Mouse (Mus musculus): Measurements from ENCODE around the gene Smc4. TPM values are rescaled to one million over a fixed set of nuclear protein-coding genes. Genes with fewer than 3 reads are reported as not detected.

Gene Smc4
- polyA plus RNA-seq, 1 experiment = 17.3 TPM

DNA sequence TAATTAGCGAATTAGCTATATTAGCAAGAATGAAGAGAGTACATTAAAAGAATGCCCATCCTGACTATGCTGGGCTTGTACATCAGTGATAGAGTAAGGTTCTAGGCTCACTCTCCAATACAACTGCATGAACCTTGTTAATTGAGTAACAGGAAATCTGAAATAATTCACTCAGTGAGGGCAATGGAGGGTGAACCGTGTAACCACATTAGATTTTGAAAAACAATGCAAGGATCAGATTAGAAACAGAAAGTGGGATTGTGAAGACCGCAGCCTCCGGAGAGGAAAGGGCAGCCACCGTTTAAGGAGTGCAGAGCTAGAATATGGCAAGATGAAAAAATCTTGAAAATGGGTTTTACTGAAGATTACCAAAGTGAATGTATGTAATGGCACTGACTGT is 36.8 kb downstream of the Smc4 start:
- Histone ChIP-seq H3K27me3 (ENCODE audit: control insufficient read depth) (no peaks in the 10 kb centered on the region), H3K4me3 (replicated peaks) (peak overlapping the region; percentile 79), H3K36me3 (ENCODE audit: control insufficient read depth) (peaks cover 83% of the 10 kb centered on the region), H3K9me3 (ENCODE audit: control insufficient read depth, low read length) (no peaks in the 10 kb centered on the region), H3K4me1 (ENCODE audit: control insufficient read depth) (peaks cover 35% of the 10 kb centered on the region)
- no peak for TF ChIP-seq GATA1 (IDR thresholded peaks at IDR 0.05; ENCODE audit: low read length)
- TF ChIP-seq TAL1 (IDR thresholded peaks at IDR 0.05; ENCODE audit: low read length) = no peak

- no peak for TF ChIP-seq TAL1 (IDR thresholded peaks at IDR 0.05; ENCODE audit: low read length)
- no peak for TF ChIP-seq GATA1 (IDR thresholded peaks at IDR 0.05; ENCODE audit: low read length)
- Histone ChIP-seq H3K27me3 (ENCODE audit: control insufficient read depth) (no peaks in the 10 kb centered on the region), H3K36me3 (ENCODE audit: control insufficient read depth) (peaks cover 65% of the 10 kb centered on the region), H3K4me3 (replicated peaks) (peak overlapping the region; percentile 79), H3K4me1 (ENCODE audit: control insufficient read depth) (peaks cover 53% of the 10 kb centered on the region), H3K9me3 (ENCODE audit: control insufficient read depth, low read length) (no peaks in the 10 kb centered on the region)
Observed at GRCm38 (mm10) chr3:69044167-69044591, 39.6 kb downstream of the Smc4 start.

DNA sequence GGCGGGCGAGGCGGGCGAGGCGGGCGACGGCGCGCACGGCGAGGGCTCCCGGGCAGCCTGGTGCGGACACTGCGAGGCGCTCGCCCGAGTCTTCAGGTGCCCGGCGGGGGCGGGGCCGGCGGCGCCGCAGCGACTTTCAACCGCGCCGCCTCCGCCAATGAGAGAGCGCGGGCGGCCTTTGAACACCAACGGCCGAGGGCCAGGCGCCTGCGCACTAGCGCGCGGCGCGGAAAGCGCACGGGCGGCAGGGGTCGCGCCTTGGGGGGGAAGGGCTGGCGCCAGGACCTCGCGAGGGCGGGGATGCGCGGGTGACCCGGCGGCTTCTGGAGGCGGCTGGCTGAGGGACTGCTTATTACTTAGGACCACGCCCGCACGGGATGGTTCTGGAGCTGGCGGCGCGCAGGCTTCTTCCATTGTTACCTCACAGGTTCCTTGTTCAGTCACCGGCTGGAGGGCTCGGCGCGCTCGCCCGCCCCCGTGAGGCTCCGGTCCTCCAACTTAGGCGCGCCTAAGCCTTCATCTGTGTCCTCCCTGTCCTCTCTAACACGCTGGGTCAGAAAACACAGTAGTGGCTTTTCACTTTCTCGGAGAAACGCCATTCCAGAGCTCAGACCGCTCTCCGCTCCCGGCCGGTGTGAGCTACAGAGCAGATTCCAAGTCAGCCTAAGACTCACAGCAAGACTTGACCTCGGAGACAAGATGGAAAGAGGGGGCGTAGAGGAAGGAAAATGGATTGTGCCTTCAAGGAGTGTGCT is 40.3 kb downstream of the Smc4 start, which contains the start of gene Trim59:
Gene Trim59 (minus strand): TSS at position 111 of the 755 bp plus-strand sequence.
- Histone ChIP-seq H3K36me3 (ENCODE audit: control insufficient read depth) (peaks cover 59% of the 10 kb centered on the region), H3K4me3 (replicated peaks) (peak within 1 kb of the TSS; percentile 79), H3K9me3 (ENCODE audit: control insufficient read depth, low read length) (no peaks in the 10 kb centered on the region), H3K4me1 (ENCODE audit: control insufficient read depth) (peaks cover 55% of the 10 kb centered on the region), H3K27me3 (ENCODE audit: control insufficient read depth) (no peaks in the 10 kb centered on the region)
- TF ChIP-seq GATA1 (IDR thresholded peaks at IDR 0.05; ENCODE audit: low read length) (no peak), TAL1 (IDR thresholded peaks at IDR 0.05; ENCODE audit: low read length) (no peak)

DNA sequence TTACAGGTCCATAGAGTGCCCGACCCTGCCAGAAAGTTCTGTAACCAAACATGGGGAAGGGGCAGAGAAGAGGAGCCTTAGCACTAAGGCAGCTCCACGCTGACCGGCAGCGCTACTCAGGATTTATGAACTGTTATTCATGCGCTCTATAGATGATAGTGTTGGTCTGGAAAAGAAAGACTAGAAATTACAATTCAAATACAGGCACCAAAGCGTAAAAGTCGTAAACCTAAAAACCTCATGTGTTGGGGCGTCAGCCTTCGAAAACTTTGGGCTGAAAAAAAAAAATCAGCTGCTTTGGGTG is 40.8 kb downstream of the Smc4 start:
- Histone ChIP-seq H3K27me3 (ENCODE audit: control insufficient read depth) (no peaks in the 10 kb centered on the region), H3K4me3 (replicated peaks) (peak overlapping the region; percentile 79), H3K4me1 (ENCODE audit: control insufficient read depth) (peaks cover 56% of the 10 kb centered on the region), H3K36me3 (ENCODE audit: control insufficient read depth) (peaks cover 54% of the 10 kb centered on the region), H3K9me3 (ENCODE audit: control insufficient read depth, low read length) (no peaks in the 10 kb centered on the region)
- TF ChIP-seq TAL1 (IDR thresholded peaks at IDR 0.05; ENCODE audit: low read length) = no peak
- no peak for TF ChIP-seq GATA1 (IDR thresholded peaks at IDR 0.05; ENCODE audit: low read length)

DNA sequence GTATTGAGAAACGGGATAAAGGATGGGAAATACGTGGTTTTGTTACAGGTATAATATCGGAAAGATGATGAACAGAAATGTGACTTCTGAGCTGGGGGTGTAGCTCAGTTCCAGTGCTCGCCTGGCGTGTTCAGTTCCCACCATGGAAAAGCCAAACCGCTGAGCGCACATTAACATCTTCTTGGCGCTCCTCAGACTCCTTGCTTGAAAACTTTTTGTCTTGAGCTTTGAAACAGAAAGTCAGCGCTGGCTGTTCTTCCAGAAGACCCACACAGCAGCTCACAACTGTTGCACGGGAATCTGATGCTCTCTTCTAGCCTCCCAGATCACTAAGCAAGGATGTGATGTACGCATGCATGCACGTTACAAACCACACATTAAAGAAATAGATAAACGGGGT is 41.2 kb downstream of the Smc4 start:
- peak overlapping the region; percentile 79 for H3K4me3 ChIP-seq (replicated peaks)
- no peaks in the 10 kb centered on the region for H3K9me3 ChIP-seq (ENCODE audit: control insufficient read depth, low read length)
- no peak for TF ChIP-seq TAL1 (IDR thresholded peaks at IDR 0.05; ENCODE audit: low read length)
- no peak for TF ChIP-seq GATA1 (IDR thresholded peaks at IDR 0.05; ENCODE audit: low read length)
- H3K4me1 ChIP-seq (ENCODE audit: control insufficient read depth) = peaks cover 54% of the 10 kb centered on the region
- no peaks in the 10 kb centered on the region for H3K27me3 ChIP-seq (ENCODE audit: control insufficient read depth)
- peaks cover 50% of the 10 kb centered on the region for H3K36me3 ChIP-seq (ENCODE audit: control insufficient read depth)

DNA sequence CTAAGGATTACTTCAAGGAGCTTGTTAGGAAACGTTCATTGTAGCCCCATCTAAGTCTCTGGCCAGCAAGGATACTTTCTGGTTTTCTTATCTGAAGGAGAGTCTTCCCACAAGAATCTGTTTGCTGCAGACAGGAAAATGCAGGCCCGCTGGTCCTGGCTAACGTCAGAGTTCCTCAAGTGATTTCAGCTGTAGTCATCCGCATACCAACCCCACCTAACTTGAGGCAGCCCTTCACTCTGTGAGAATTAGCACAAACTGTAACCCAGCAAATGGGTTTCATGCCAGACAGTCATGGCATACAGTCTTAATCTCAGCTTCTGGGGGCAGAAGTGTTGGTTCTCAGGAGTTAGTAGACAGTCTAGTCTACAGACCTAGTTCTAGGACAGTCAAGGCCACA is 42.0 kb downstream of the Smc4 start:
- Histone ChIP-seq H3K4me1 (ENCODE audit: control insufficient read depth) (peaks cover 52% of the 10 kb centered on the region), H3K36me3 (ENCODE audit: control insufficient read depth) (peaks cover 46% of the 10 kb centered on the region), H3K4me3 (replicated peaks) (peak overlapping the region; percentile 79), H3K9me3 (ENCODE audit: control insufficient read depth, low read length) (no peaks in the 10 kb centered on the region), H3K27me3 (ENCODE audit: control insufficient read depth) (no peaks in the 10 kb centered on the region)
- TF ChIP-seq GATA1 (IDR thresholded peaks at IDR 0.05; ENCODE audit: low read length) (no peak), TAL1 (IDR thresholded peaks at IDR 0.05; ENCODE audit: low read length) (no peak)

DNA sequence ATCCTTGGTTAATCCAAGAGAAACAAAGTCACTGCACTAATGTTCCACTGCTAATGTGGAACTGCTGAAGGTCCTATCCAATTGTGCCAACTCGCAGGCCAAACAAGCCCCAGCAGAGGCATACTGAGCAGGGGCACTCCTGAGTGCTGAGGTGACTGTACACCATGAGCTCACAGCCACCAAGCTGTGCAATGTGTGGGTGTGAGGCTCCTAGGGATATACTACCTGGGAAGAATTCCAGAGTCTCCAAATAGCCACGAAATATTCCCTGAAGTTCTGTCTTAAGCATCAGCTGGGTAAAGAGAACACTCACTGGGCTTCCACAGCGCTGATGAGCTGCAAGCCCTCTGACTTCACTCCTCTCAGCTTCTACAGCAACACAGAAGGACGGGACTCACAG is 43.1 kb downstream of the Smc4 start:
- TF ChIP-seq TAL1 (IDR thresholded peaks at IDR 0.05; ENCODE audit: low read length) = no peak
- TF ChIP-seq GATA1 (IDR thresholded peaks at IDR 0.05; ENCODE audit: low read length) = no peak
- H3K36me3 ChIP-seq (ENCODE audit: control insufficient read depth) = peaks cover 37% of the 10 kb centered on the region

GRCm38 (mm10) chr3:69049011-69049410 is 44.5 kb downstream of the Smc4 start:
- TF ChIP-seq GATA1 (IDR thresholded peaks at IDR 0.05; ENCODE audit: low read length) (no peak), TAL1 (IDR thresholded peaks at IDR 0.05; ENCODE audit: low read length) (no peak)
- peaks cover 76% of the 10 kb centered on the region for H3K4me1 ChIP-seq (ENCODE audit: control insufficient read depth)
- H3K27me3 ChIP-seq (ENCODE audit: control insufficient read depth) = no peaks in the 10 kb centered on the region
- H3K36me3 ChIP-seq (ENCODE audit: control insufficient read depth) = peaks cover 29% of the 10 kb centered on the region
- no peaks in the 10 kb centered on the region for H3K9me3 ChIP-seq (ENCODE audit: control insufficient read depth, low read length)
- no peak overlapping the region for H3K4me3 ChIP-seq (replicated peaks)

More for the DNA sequence above, 43.1 kb downstream of the Smc4 start:
- H3K27me3 ChIP-seq (ENCODE audit: control insufficient read depth) = no peaks in the 10 kb centered on the region
- H3K4me1 ChIP-seq (ENCODE audit: control insufficient read depth) = peaks cover 63% of the 10 kb centered on the region
- H3K4me3 ChIP-seq (replicated peaks) = no peak overlapping the region
- H3K9me3 ChIP-seq (ENCODE audit: control insufficient read depth, low read length) = no peaks in the 10 kb centered on the region

DNA sequence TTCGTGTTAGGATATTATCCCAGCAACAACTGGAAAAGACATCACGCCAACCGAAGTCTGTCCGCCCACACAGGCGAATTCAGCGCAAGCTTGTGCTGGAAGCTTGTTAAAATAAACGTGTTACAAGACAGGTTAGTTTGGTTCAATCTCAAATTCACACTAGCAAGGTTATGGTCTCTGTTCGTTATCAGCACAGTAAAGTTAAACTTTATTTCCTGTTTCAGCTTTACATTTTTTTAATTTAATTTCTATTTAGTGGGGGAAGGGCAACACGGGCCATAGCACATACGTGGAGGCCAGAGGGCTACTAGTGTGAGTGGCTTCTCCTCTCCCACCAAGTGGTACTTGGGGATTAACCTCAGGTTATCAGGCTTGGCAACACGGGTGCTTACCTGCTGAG is 47.4 kb downstream of the Smc4 start:
- TF ChIP-seq TAL1 (IDR thresholded peaks at IDR 0.05; ENCODE audit: low read length) (no peak), GATA1 (IDR thresholded peaks at IDR 0.05; ENCODE audit: low read length) (no peak)
- peaks cover 86% of the 10 kb centered on the region for H3K4me1 ChIP-seq (ENCODE audit: control insufficient read depth)
- H3K9me3 ChIP-seq (ENCODE audit: control insufficient read depth, low read length) = no peaks in the 10 kb centered on the region
- no peak overlapping the region for H3K4me3 ChIP-seq (replicated peaks)
- H3K27me3 ChIP-seq (ENCODE audit: control insufficient read depth) = no peaks in the 10 kb centered on the region
- H3K36me3 ChIP-seq (ENCODE audit: control insufficient read depth) = peaks cover 25% of the 10 kb centered on the region

Data from erythroblast, embryonic 14.5 days (primary cell).